Mouse (Mus musculus) embryo, embryonic 11 days (tissue): ENCODE measurements around the gene Tec.
A peak's percentile ranks its signal among the peaks of the same experiment; 100 is the strongest.

Experiments
- DNase-seq: peaks from one replicate; pipeline ENCODE4 v3.0.0-alpha.2; 2015

Tec gene

GRCm38 (mm10) chr5:72888260-72888659 is 20.0 kb upstream of the Tec start:
- no peak for DNase-seq

DNA sequence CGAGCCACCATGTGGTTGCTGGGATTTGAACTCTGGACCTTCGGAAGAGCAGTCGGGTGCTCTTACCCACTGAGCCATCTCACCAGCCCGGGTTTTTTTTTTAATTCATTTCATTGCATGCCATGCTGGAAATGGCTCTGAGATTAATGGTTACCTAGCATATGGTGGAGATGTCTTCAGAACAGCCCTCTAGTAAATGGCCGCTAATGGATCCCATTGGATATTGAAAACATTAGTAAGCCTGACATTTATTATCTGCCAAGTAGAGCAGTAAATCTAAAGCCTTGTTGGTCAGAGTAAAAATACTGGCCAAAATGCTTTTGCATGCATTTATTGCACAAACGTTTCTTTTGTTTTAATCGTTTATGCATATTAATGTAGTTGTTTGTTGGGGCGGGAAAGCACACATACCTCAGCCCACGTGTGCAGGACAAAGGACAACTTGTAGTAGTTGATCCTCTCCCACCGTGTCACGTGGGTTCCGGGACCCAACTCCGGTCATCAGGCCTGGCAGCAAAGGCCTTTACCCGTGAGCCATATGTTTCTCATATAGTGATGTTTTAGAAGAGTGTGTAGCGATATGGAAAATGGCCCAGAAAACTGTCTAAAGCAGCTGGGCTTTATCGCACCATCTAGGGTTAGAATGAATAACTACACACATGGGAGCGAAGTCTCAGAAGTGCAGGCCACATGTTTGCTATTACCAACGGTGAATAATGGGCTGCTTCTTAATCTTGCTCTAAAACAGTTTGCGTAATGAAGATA is 18.4 kb upstream of the Tec start:
- DNase-seq = peak; percentile 66

GRCm38 (mm10) chr5:72883706-72884105 is 15.4 kb upstream of the Tec start:
- no peak for DNase-seq

- no peak for DNase-seq
These were observed 14.1 kb upstream of the Tec start for GRCm38 (mm10) chr5:72882412-72882765.

DNA sequence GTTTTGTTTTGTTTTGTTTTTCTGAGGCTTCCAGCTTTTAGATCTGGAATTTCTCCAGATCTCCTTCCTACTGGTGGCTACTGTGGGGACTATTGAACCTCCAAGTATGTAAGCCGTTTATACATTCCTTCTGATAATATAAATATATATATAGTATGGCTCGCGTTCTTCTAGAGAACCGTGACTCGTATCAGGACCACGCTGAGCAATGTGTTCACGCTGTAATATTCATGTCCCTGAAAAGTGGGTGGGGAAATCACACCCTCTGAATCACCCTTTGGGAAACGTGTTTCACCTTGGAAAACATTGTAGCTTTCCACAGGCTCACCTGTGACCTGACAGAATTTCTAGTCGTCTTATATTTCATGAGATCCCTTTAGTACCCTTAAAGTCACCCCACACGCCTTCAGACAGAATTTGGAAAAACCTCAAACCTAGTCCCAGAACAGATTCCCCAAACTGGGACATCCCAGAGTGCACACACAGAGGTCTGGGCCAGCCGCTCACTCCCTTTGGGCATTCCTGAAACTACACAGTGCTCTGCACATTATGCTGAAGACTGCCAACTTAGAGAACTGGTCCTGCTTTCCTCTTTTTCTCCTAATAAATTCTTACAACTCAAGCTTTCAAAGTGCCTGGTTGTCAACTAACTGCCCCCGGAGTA is 13.6 kb upstream of the Tec start:
- no peak for DNase-seq

GRCm38 (mm10) chr5:72879736-72880135 is 11.5 kb upstream of the Tec start:
- DNase-seq = no peak

GRCm38 (mm10) chr5:72871114-72871513 is 2.8 kb upstream of the Tec start:
- no peak for DNase-seq

- no peak for DNase-seq
These were observed 1.7 kb upstream of the Tec start for GRCm38 (mm10) chr5:72869779-72870608.

DNA sequence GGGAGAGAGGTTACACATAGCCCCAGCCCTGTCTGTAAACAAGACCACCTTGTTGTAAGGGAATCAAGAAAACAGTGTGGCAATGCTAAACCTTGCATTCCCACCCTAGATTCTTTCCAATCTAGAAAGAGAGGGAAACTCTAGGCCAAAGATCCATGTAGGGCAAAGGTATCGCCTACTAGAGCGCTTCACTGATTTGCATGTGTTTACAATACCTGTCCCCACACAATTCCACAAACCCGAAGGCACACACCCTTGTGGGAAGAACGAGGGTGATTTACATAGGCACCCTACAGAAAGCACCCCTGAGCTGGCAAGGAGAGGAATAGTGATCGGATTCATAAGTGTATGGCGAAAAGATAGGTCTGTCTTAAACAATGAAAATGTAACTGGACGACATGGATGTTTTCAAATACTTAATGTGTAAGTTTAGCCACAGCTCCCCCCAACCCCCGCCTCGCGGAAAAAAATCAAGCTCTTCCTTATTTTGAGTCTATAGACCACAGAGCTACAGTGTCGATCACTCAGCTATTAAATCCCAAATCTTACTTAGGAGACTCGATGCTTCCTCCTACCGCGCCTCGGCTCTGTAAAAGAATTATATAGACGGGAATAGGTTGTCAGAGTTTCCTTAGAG is 1.1 kb downstream of the Tec start:
- DNase-seq = no peak

DNA sequence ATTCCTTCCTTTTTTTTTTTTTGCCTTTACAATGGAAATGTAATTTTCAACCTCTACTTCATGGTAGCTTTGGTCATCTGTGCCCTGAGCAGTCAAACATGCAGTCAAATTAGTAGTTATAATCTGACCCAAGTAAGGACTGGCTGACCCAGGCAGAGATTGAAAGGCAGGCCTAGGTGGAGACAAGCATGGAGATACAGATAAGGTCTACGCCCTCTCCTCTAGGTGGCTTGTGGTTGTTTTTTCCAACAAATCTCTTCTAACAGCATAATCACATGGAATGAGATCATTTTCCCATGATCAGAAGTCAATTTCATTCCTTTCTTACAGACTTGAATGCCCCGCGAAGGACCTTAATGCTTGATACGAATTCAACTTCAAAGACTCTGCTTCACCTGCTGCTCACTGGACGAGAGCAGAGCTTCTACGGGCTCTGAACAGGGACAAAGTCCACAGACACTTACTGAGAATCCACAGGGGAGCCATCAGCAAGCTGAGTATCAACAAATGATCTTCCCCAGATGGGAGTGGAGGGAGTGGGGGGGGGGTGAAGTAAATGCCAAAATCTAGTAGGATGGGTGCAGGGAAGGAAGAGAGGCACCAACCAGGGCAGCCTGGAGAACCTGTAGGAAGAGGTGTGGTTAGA is 1.9 kb downstream of the Tec start:
- no peak for DNase-seq

GRCm38 (mm10) chr5:72864654-72865178 is 3.6 kb downstream of the Tec start:
- DNase-seq = no peak

- DNase-seq = no peak
These were observed 5.1 kb downstream of the Tec start for GRCm38 (mm10) chr5:72863166-72863565.

DNA sequence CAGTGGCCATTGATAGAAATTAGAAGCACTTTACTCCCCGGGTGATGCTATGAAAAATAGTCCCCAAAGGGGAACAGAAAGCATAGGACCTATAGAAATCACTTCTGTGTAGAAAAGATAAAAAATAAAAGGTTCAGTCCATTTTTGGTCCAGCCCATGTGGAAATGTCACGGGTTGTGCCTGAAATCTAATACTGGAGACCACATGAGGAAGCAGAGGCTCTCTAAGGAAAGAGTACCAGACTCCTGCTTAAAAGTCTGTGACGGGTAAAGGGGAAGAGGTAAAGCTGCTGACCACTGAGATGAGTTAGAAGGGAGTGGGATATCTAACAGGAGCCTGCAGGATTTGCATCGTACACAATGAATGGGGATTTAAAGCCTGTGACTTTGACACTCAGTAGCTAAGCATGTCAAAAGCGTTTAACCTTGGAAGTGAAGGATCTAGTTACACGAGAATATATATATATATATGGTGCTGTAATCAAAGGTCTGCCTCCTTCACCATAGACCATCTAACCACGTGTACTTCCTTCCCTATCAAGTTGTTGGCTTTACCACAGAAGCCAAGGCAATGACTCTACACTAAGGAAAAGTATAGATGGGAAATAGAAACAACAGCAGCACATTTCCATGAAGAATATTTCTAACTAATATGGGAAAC is 6.4 kb downstream of the Tec start:
- DNase-seq = no peak

GRCm38 (mm10) chr5:72860899-72861298 is 7.4 kb downstream of the Tec start:
- no peak for DNase-seq

DNA sequence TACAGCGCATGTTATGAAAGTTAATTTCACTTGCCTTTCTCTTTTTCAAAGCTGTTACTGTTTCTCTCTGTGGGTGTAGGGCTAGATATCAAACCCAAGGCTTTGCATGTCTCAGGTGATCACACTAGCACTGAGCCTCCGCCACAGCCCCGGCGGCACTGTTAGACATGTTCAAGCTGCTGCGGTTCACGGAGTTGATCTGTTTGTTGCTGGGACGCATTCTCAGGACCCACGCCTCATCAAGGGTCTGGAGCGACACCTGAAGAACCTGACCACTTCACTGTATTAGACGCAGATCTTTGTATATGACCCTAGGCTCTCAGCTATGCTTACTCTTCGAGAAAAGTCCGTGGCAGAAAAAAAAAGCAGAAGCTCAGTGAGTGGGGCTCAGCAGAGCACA is 10.0 kb downstream of the Tec start:
- no peak for DNase-seq

DNA sequence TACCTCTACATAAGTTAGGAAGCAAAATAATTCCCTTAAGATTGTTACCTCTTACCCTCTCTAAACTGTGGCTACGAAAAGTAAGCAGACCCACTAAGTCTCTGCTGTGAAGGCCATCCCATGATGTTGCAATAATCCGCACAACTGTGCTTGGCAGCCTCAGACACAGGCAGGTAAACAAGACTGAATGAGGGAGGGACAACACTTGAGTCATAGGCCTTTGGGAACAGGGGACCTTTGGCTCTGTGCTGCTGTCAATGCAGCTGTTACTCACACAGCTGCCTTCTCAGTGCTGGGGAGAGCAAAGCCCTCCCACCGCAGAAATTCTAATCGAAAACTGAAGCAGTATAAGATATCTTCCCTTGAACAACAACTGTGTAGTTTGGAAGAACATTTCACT is 10.5 kb downstream of the Tec start:
- DNase-seq = no peak

DNA sequence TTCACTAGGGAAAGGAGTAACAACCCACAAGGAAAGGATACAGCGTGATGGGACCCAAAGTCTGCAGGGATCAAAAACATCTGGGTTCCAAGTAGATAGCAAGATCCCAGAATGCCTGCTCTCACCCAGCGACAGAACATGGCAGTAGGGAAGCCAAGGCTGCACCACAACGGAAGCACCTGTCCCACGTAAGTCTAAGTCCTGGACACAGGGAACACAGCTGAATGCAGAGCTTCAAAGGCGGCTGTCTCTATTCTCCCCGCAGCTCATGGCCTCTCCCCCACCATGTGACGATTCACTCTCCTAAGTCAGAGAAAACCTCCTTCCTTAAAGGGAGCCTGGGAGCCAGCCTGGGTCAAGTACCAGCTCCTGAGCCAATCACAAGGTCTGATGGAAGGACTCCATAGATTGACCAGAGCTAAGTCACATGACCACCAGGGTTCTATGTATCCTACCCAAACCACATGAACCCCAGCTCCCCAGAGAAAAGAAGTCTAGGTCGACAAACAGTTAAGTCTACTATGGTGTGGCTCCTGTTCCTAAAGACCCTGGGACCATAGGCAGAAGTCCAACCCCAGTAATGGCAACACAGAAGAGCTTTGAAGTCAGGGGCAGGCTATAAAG is 11.9 kb downstream of the Tec start:
- DNase-seq = no peak

DNA sequence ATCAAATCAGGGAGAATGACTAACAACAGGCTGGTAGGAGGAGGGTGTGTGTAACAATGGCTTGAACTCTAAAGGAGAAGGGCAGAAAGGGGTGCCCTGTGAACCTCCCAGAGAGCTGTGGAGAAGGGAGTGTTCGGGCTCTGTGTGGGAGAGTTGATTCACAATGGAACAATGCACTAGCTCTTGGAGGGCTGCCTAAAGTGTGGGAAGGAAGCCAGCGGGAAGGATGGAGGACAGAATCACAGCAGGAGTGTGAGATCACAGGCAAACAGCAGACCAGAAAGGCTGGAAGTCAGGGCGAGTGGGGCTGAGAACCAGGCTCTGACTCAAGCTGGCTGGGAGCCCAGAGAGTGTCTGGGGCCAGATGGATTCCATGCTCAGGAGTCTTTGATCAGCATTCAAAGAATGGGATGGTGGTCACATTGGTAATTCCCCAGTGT is 12.6 kb downstream of the Tec start:
- DNase-seq = no peak

DNA sequence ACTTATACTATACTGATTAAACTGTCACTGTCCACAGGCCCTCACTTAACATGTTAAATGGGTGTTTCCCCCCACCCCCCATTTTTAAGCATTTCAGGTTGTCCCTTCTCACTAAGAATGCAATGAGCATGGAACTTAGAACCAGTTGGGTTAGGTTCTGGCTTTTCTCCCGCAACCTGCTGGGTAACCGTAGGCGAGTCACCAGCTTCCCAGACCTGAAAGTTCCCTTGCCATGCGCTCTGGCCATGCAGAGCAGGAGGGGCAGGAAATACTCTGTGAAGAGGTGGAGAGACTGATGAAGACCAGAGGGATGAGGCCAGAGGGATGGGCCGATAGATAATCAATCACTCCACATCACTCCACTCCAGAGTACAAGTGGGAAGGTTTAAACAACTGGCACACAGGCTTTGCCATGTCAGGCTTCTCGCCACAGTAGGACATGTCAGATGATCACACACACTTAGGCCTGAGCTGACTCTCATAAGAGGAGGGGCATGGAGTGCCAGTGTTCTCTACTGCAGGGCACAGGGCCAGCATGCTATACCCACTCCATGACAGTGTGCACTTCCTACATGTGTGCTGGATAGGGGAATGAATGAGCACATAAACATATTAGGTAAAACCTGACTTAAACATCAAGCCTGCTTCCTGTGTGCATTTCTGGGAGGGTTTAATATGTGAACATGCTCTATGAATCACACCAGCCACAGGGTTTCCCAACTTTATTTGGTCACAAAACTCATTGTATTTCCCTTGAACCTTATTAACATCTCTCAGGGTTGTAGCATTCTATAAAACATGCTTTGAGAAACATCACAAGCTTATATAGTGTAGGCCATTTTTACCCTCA is 13.9 kb downstream of the Tec start:
- no peak for DNase-seq

- DNase-seq = no peak
These were observed 14.9 kb downstream of the Tec start for GRCm38 (mm10) chr5:72853365-72853764.
